Mouse (Mus musculus): ENCODE data around the gene Tpcn1. TPM values are rescaled to one million over a fixed set of nuclear protein-coding genes. Genes with fewer than 3 reads are reported as not detected.
A peak's percentile ranks its signal among the peaks of the same experiment; 100 is the strongest.

Tpcn1 gene
- polyA plus RNA-seq, 1 experiment from 2014 or later, result 15.1 TPM

DNA sequence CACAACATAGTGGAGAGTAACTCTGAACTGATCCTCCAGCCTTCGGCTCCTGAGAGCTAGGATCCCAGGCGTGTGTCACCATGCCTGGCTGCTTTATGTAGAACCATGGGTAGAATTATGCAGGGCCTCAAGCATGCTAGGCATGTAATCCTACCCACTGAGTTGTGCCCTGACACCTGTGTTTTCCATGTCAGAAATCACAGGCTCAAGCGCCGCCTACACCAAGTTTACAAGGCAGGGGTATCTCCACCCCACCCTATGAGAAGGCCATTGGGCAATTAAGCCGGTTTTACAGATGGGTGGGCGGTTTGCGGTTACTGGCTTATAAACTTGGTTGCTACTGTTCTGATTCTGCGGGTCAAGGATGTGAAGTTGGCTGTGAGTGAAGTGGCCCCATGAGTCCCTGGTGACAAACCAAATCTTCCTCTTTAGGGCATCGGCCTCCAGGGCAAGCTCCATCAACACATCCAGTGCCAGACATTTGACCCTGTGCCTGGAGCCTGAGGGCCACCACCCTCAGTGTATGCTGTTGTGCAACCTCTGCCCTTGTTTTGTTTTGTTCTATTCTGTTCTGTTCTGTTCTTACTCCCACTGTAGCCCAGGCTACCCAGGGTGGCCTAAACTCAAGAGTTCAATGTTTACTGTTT lies 74.3 kb downstream of the Tpcn1 start:
- ATAC-seq (ENCODE audit: low FRiP score), result no peak
- H3K4me1 ChIP-seq, result peaks cover 35% of the 10 kb centered on the region

DNA sequence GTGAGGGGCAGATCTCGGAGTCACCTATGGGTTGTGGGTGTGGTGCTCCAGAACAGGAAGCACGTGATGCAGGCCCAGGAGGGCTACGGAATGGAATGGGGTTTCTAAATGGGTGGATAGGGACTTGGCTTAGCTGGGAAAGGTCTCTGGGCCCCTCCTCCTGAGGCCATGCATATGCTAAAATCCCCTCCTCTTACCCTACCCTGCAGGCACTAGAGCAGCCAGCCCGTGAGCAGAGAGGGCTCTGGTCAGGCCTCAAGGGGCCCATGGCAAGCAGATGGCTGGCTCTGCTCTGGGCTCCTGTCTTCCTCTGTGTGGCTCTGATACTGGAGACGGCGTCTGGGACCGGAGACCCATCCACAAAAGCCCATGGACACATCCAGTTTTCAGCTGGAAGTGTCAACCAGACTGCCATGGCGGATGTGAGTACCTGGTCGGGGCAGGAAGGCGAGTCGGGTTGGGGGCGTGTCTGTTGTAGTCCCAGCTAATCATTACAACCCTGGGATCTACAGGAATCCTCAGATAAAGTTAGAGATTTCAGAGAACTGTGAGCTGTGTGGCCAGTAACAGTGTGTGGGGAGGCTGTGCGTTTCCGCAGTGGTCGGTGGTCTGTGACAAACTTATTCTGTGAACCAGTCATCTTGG lies 75.4 kb downstream of the Tpcn1 start:
- H3K4me2 ChIP-seq, result no peak overlapping the region
- H3K27ac ChIP-seq, result no peak overlapping the region
- peaks cover 22% of the 10 kb centered on the region for H3K27me3 ChIP-seq
- peaks cover 35% of the 10 kb centered on the region for H3K4me1 ChIP-seq
- H3K9ac ChIP-seq, result no peak overlapping the region
- H3K36me3 ChIP-seq (replicated peaks), result no peaks in the 10 kb centered on the region
- WGBS, result 42% methylated on average over 15 of the region's 15 CpGs
- H3K4me3 ChIP-seq (replicated peaks), result no peak overlapping the region
- ATAC-seq (ENCODE audit: low FRiP score), result no peak
- no peaks in the 10 kb centered on the region for H3K9me3 ChIP-seq

More for the DNA sequence above, 74.3 kb downstream of the Tpcn1 start:
- H3K4me3 ChIP-seq (replicated peaks), result no peak overlapping the region
- no peak overlapping the region for H3K9ac ChIP-seq
- H3K27ac ChIP-seq, result no peak overlapping the region
- H3K9me3 ChIP-seq, result no peaks in the 10 kb centered on the region
- WGBS, result 94% methylated on average over 9 of the region's 9 CpGs
- no peaks in the 10 kb centered on the region for H3K36me3 ChIP-seq (replicated peaks)
- no peak overlapping the region for H3K4me2 ChIP-seq
- H3K27me3 ChIP-seq, result peaks cover 22% of the 10 kb centered on the region

DNA sequence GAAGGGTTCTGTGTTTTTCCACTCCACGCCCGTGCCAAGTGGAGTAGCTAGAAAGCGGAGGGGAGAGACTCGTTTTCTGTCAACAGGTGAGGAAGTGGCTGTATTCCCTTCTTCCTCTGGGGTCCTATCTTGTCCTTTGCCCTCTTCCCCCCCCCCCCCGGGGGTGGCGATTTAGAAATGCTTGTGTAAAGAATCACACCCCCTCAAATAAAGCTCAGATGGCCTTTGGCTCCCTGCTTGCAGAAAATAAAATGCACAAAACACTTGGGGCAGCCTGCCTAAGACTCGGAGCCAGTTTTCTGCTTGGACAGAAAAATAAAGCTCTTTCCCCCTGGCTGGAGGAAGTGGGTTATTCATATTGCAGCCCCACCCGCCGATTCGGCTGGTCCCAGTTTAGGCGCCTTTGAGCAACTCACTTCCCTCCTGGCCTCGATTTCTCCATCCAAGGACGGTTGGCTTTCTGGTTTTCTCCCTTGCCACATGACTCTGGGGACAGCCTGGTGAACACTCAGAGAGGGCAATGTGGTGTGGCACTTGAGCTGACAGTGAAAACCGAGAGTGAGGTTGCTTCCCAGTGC lies 76.7 kb downstream of the Tpcn1 start:
- Histone ChIP-seq H3K27ac (no peak overlapping the region), H3K4me3 (replicated peaks) (peak overlapping the region; percentile 46), H3K27me3 (peaks cover 22% of the 10 kb centered on the region), H3K9ac (no peak overlapping the region; the same call in 1 of the 2 replicates), H3K4me1 (peaks cover 35% of the 10 kb centered on the region), H3K4me2 (peak overlapping the region; percentile 59), H3K36me3 (replicated peaks) (no peaks in the 10 kb centered on the region), H3K9me3 (no peaks in the 10 kb centered on the region)
- WGBS, result 31% methylated on average over 14 of the region's 14 CpGs
- no peak for ATAC-seq (ENCODE audit: low FRiP score)

GRCm38 (mm10) chr5:120510982-120511642 lies 77.4 kb downstream of the Tpcn1 start, which contains the start of gene Slc8b1:
Slc8b1 (plus strand) TSS chr5:120511168.
- H3K36me3 ChIP-seq (replicated peaks), result no peaks in the 10 kb centered on the region
- H3K27ac ChIP-seq, result no peak within 1 kb of the TSS
- peak within 1 kb of the TSS; percentile 46 for H3K4me3 ChIP-seq (replicated peaks)
- H3K4me1 ChIP-seq, result peaks cover 35% of the 10 kb centered on the region
- no peaks in the 10 kb centered on the region for H3K9me3 ChIP-seq
- H3K4me2 ChIP-seq, result peak within 1 kb of the TSS; percentile 59
- peaks cover 22% of the 10 kb centered on the region for H3K27me3 ChIP-seq
- H3K9ac ChIP-seq, result peak within 1 kb of the TSS; percentile 47
- ATAC-seq (ENCODE audit: low FRiP score), result peak; percentile 89
- WGBS, result 1% methylated on average over 36 of the region's 36 CpGs

DNA sequence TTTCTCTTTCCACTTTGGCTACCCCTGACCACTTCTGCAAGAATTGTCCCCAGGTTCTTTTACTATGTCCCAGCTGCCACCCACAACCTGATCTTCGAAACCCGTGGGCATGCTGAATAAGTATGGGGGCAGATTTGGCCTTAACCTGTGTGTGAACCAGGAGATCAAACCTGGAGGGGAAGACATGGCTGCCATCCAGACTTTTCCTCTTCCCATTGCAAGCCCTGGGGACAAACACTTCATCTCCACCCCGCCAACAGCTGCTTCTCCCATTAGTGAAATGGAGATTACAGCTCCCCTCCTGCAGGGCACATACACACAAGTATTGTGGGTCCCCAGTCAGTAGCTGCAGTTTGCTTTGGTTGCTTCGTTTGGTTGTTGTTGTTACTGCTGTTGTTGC lies 81.2 kb downstream of the Tpcn1 start:
- 53% methylated on average over 4 of the region's 4 CpGs for WGBS
- ATAC-seq (ENCODE audit: low FRiP score), result no peak
- H3K4me1 ChIP-seq, result peaks cover 25% of the 10 kb centered on the region
- H3K27ac ChIP-seq, result no peak overlapping the region
- H3K27me3 ChIP-seq, result peaks cover 11% of the 10 kb centered on the region
- no peaks in the 10 kb centered on the region for H3K36me3 ChIP-seq (replicated peaks)
- no peak overlapping the region for H3K9ac ChIP-seq
- H3K4me2 ChIP-seq, result no peak overlapping the region
- H3K4me3 ChIP-seq (replicated peaks), result no peak overlapping the region
- H3K9me3 ChIP-seq, result no peaks in the 10 kb centered on the region

DNA sequence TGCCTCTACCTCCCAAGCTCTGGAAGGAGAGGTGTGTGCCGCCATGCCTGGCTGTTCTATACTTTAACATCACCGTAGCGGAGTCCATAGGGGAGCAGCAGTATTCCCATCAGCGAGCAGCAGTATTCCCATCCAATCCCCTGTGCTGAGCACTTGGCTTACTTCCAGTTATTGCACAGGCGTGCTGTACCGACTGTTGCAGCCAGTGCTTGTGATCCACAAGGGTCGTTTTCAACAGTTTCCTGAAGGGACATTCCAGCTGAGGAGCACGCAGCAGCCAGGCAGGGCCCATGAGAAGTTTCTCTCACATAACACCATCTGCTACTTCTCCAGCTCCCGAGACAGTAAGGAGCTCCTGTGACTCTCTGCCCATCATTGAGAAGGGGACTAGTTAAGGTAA lies 82.0 kb downstream of the Tpcn1 start:
- no peak overlapping the region for H3K4me3 ChIP-seq (replicated peaks)
- H3K9ac ChIP-seq, result no peak overlapping the region
- peaks cover 3% of the 10 kb centered on the region for H3K27me3 ChIP-seq
- ATAC-seq (ENCODE audit: low FRiP score), result no peak
- H3K9me3 ChIP-seq, result no peaks in the 10 kb centered on the region
- peaks cover 31% of the 10 kb centered on the region for H3K4me1 ChIP-seq
- H3K4me2 ChIP-seq, result no peak overlapping the region
- H3K27ac ChIP-seq, result no peak overlapping the region
- no peaks in the 10 kb centered on the region for H3K36me3 ChIP-seq (replicated peaks)
- 75% methylated on average over 9 of the region's 9 CpGs for WGBS

DNA sequence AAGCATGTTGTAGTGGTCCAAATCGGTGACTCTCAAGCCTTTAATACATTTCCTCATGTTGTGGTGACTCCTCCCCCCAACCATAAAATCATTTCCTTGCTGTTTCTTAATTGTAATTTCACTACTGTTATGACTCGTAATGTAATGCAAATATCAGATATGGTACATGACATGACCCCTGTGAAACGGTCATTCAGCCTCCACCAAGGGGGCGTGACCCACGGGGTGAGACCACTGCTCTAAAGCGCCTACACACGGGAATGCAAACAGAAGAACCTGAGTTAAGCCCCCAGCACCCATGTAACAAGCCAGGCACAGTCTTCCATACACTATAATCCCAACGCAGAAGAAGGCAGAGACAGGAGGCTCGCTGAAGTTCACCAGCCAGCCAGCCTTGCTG lies 82.7 kb downstream of the Tpcn1 start:
- ATAC-seq (ENCODE audit: low FRiP score), result no peak
- Histone ChIP-seq H3K4me2 (no peak overlapping the region), H3K27ac (no peak overlapping the region), H3K4me1 (peaks cover 24% of the 10 kb centered on the region), H3K27me3 (no peaks in the 10 kb centered on the region), H3K4me3 (replicated peaks) (no peak overlapping the region), H3K9ac (no peak overlapping the region), H3K9me3 (no peaks in the 10 kb centered on the region), H3K36me3 (replicated peaks) (no peaks in the 10 kb centered on the region)
- WGBS, result 74% methylated on average over 9 of the region's 9 CpGs

DNA sequence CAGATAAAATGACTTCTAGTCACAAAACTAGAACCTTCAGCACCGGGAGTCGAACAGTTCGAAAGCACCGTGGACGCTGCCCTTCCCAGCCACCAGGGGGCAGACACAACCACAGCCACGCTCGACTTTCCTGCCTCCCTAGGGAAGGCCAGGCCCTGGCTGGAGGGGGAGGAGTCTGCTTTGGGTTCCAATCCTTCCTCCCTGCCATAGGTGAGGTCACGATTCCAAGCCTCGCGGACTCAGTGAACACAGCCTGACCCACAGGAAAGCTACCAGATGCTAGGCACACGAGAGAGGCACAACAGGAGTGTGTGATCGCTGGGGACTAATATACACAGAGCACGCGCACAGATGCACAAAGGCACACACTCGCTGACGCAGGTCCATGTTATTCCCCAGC lies 83.1 kb downstream of the Tpcn1 start:
- no peak overlapping the region for H3K27ac ChIP-seq
- peaks cover 20% of the 10 kb centered on the region for H3K4me1 ChIP-seq
- ATAC-seq (ENCODE audit: low FRiP score), result peak; percentile 27; the same call in 1 of the 2 replicates
- H3K27me3 ChIP-seq, result no peaks in the 10 kb centered on the region
- H3K9ac ChIP-seq, result no peak overlapping the region
- WGBS, result 19% methylated on average over 16 of the region's 16 CpGs
- no peaks in the 10 kb centered on the region for H3K9me3 ChIP-seq
- H3K4me3 ChIP-seq (replicated peaks), result no peak overlapping the region
- H3K36me3 ChIP-seq (replicated peaks), result no peaks in the 10 kb centered on the region
- 0 out of 2 replicates have a peak overlapping the region, but pooled peaks have one; percentile 17 for H3K4me2 ChIP-seq

GRCm38 (mm10) chr5:120503144-120503795 lies 85.2 kb downstream of the Tpcn1 start, which contains the start of gene Plbd2:
Plbd2 (minus strand) TSS chr5:120503625.
- H3K4me2 ChIP-seq, result peak within 1 kb of the TSS; percentile 97
- peak within 1 kb of the TSS; percentile 90 for H3K4me3 ChIP-seq (replicated peaks)
- peaks cover 18% of the 10 kb centered on the region for H3K4me1 ChIP-seq
- no peaks in the 10 kb centered on the region for H3K27me3 ChIP-seq
- peak within 1 kb of the TSS; percentile 89 for H3K9ac ChIP-seq
- peaks cover 7% of the 10 kb centered on the region; the same call in 1 of the 2 replicates for H3K36me3 ChIP-seq (replicated peaks)
- under 1% methylated on average over 53 of the region's 55 CpGs for WGBS
- peak; percentile 84 for ATAC-seq (ENCODE audit: low FRiP score)
- no peak within 1 kb of the TSS for H3K27ac ChIP-seq
- H3K9me3 ChIP-seq, result no peaks in the 10 kb centered on the region

- Histone ChIP-seq H3K9me3 (no peaks in the 10 kb centered on the region), H3K4me1 (peaks cover 18% of the 10 kb centered on the region), H3K27me3 (no peaks in the 10 kb centered on the region), H3K4me2 (peak overlapping the region; percentile 97), H3K36me3 (replicated peaks) (peaks cover 9% of the 10 kb centered on the region; the same call in 1 of the 2 replicates), H3K9ac (peak overlapping the region; percentile 89), H3K27ac (no peak overlapping the region), H3K4me3 (replicated peaks) (peak overlapping the region; percentile 90)
- WGBS, result 9% methylated on average over 12 of the region's 12 CpGs
- ATAC-seq (ENCODE audit: low FRiP score), result no peak
Observed at GRCm38 (mm10) chr5:120502675-120503143, 85.8 kb downstream of the Tpcn1 start.

DNA sequence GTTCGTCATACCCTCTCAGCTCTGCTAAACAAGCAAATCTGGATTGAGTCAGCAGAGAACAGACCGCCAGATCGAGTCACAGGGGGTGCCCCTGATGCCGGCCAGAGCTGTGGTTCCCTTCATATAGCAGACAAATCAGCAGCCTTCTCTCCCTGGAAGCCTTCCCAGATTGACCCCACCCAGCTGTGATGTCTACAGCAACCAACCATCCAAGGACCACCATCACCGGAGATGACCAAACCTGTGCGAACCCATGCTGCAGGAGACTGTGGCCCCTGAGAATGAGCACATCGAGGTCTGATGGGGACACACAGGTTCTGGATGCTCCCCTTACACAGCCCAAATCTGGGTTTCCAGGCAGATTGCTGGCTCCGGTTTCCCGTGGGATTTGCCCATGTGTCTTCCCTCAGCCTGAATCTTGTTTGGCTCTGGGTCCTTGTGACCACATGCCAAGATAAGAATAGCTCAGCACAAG lies 86.3 kb downstream of the Tpcn1 start:
- no peaks in the 10 kb centered on the region for H3K9me3 ChIP-seq
- H3K27me3 ChIP-seq, result no peaks in the 10 kb centered on the region
- 72% methylated on average over 9 of the region's 9 CpGs for WGBS
- no peak for ATAC-seq (ENCODE audit: low FRiP score)
- H3K4me2 ChIP-seq, result peak overlapping the region; percentile 97
- H3K4me1 ChIP-seq, result peaks cover 18% of the 10 kb centered on the region
- peak overlapping the region; percentile 89; the same call in 1 of the 2 replicates for H3K9ac ChIP-seq
- H3K4me3 ChIP-seq (replicated peaks), result peak overlapping the region; percentile 90
- H3K27ac ChIP-seq, result no peak overlapping the region
- H3K36me3 ChIP-seq (replicated peaks), result peaks cover 9% of the 10 kb centered on the region; the same call in 1 of the 2 replicates

All from forebrain, embryonic 12.5 days (tissue).